Mouse (Mus musculus) cortical plate, adult 2 months (tissue): ENCODE measurements around the gene Zfp652.

Experiments used
- CTCF ChIP-seq: fragments of 200-500 bp; IDR thresholded peaks from 2 replicates; pipeline ENCODE4 v1.5.1; 2011; ENCODE audit warnings: mild to moderate bottlenecking, control low read depth, low read length; ENCODE audit not compliant: insufficient read depth; ENCODE audit errors: extremely low read depth
- POLR2A ChIP-seq: fragments of 200-500 bp; IDR thresholded peaks from 2 replicates; pipeline ENCODE4 v1.6.1; 2011; ENCODE audit warnings: mild to moderate bottlenecking, low read length, control low read depth; ENCODE audit not compliant: insufficient read depth; ENCODE audit errors: extremely low read depth

- no peak for TF ChIP-seq POLR2A
- no peak for TF ChIP-seq CTCF
Observed at GRCm38 (mm10) chr11:95815412-95815811, 102.9 kb downstream of the Zfp652 start.
